Mouse (Mus musculus) bone marrow macrophage, adult 2 months (primary cell): ENCODE results near the gene Pds5a. TPM values are rescaled to one million over a fixed set of nuclear protein-coding genes. Genes with fewer than 3 reads are reported as not detected.

Source experiments
- H3K27ac ChIP-seq: 2 replicates; pipeline ENCODE4 v1.5.1; 2012; ENCODE audit warnings: low read depth, low read length; ENCODE audit not compliant: insufficient read depth
- H3K4me1 ChIP-seq: 2 replicates; pipeline ENCODE4 v1.6.1; 2012; ENCODE audit warnings: low read length; ENCODE audit not compliant: control insufficient read depth, insufficient read depth
- H3K4me3 ChIP-seq: 2 replicates; pipeline ENCODE4 v1.5.1; 2012; ENCODE audit warnings: mild to moderate bottlenecking, low read length, moderate library complexity; ENCODE audit not compliant: insufficient read depth
- CTCF ChIP-seq: IDR thresholded peaks from 2 replicates; pipeline ENCODE4 v1.5.1; 2012; ENCODE audit warnings: low read depth, mild to moderate bottlenecking, low read length, moderate library complexity
- POLR2A ChIP-seq: IDR thresholded peaks from 2 replicates; pipeline ENCODE4 v1.6.1; 2012; ENCODE audit warnings: mild to moderate bottlenecking, low read depth, low read length, borderline replicate concordance
- polyA plus RNA-seq: library from polyadenylated mRNA; stranded (reverse); fragments of >200 nt; gene quantifications from 2 replicates; pipeline ENCODE4 v1.2.4, GENCODE M21; 2012; ENCODE audit not compliant: missing spikeins, insufficient read depth, insufficient read length

Gene Pds5a
- polyA plus RNA-seq, 1 experiment = 101 TPM

GRCm38 (mm10) chr5:65715084-65715483 lies 17.0 kb upstream of the Pds5a start:
- Histone ChIP-seq H3K4me1 (no peaks in the 10 kb centered on the region), H3K4me3 (no peak overlapping the region), H3K27ac (no peak overlapping the region)
- TF ChIP-seq CTCF = no peak
- TF ChIP-seq POLR2A = no peak

GRCm38 (mm10) chr5:65711463-65711862 lies 13.4 kb upstream of the Pds5a start:
- no peaks in the 10 kb centered on the region for H3K4me1 ChIP-seq
- no peak overlapping the region for H3K27ac ChIP-seq
- no peak for TF ChIP-seq CTCF
- no peak for TF ChIP-seq POLR2A
- no peak overlapping the region for H3K4me3 ChIP-seq

- Histone ChIP-seq H3K4me1 (no peaks in the 10 kb centered on the region), H3K27ac (no peak overlapping the region), H3K4me3 (no peak overlapping the region)
- TF ChIP-seq POLR2A (no peak), CTCF (no peak)
These were observed 12.2 kb upstream of the Pds5a start for GRCm38 (mm10) chr5:65710267-65710666.

- no peak overlapping the region for H3K27ac ChIP-seq
- TF ChIP-seq POLR2A (no peak), CTCF (no peak)
- no peak overlapping the region for H3K4me3 ChIP-seq
- H3K4me1 ChIP-seq = peaks cover 6% of the 10 kb centered on the region
These were observed 8.9 kb upstream of the Pds5a start for GRCm38 (mm10) chr5:65706979-65707378.

GRCm38 (mm10) chr5:65706171-65706570 lies 8.1 kb upstream of the Pds5a start:
- no peak for TF ChIP-seq CTCF
- no peak for TF ChIP-seq POLR2A

GRCm38 (mm10) chr5:65704765-65705678 lies 6.9 kb upstream of the Pds5a start:
- Histone ChIP-seq H3K27ac (no peak overlapping the region), H3K4me3 (no peak overlapping the region), H3K4me1 (peaks cover 6% of the 10 kb centered on the region)
- TF ChIP-seq POLR2A = no peak
- TF ChIP-seq CTCF = no peak

More at GRCm38 (mm10) chr5:65706171-65706570, 8.1 kb upstream of the Pds5a start:
- Histone ChIP-seq H3K27ac (no peak overlapping the region), H3K4me1 (peaks cover 6% of the 10 kb centered on the region), H3K4me3 (no peak overlapping the region)

- H3K4me1 ChIP-seq = peaks cover 12% of the 10 kb centered on the region
- TF ChIP-seq POLR2A (no peak), CTCF (no peak)
- H3K27ac ChIP-seq = no peak overlapping the region
- no peak overlapping the region for H3K4me3 ChIP-seq
These were observed 5.2 kb upstream of the Pds5a start for GRCm38 (mm10) chr5:65703261-65703660.

GRCm38 (mm10) chr5:65700102-65700501 lies 2.0 kb upstream of the Pds5a start:
- no peak for TF ChIP-seq POLR2A
- no peak for TF ChIP-seq CTCF
- Histone ChIP-seq H3K27ac (no peak overlapping the region), H3K4me3 (no peak overlapping the region), H3K4me1 (peaks cover 20% of the 10 kb centered on the region)

- H3K4me3 ChIP-seq = peak overlapping the region; percentile 99
- peaks cover 26% of the 10 kb centered on the region for H3K4me1 ChIP-seq
- no peak for TF ChIP-seq POLR2A
- TF ChIP-seq CTCF = no peak
- peak overlapping the region; percentile 94 for H3K27ac ChIP-seq
These were observed 1.1 kb upstream of the Pds5a start for GRCm38 (mm10) chr5:65699146-65699545.

- TF ChIP-seq CTCF (no peak), POLR2A (no peak)
- Histone ChIP-seq H3K4me3 (peak overlapping the region; percentile 99), H3K4me1 (peaks cover 28% of the 10 kb centered on the region), H3K27ac (peak overlapping the region; percentile 94)
These were observed 675 bp upstream of the Pds5a start for GRCm38 (mm10) chr5:65698759-65699136.

- Histone ChIP-seq H3K4me3 (peak overlapping the region; percentile 99), H3K27ac (peak overlapping the region; percentile 71), H3K4me1 (peaks cover 22% of the 10 kb centered on the region)
- TF ChIP-seq POLR2A = no peak
- no peak for TF ChIP-seq CTCF
These were observed 612 bp downstream of the Pds5a start for GRCm38 (mm10) chr5:65697486-65697835.
